Mouse (Mus musculus): Measurements from ENCODE around the gene Gfod2. TPM values are rescaled to one million over a fixed set of nuclear protein-coding genes. Genes with fewer than 3 reads are reported as not detected.

Gfod2 gene
- polyA plus RNA-seq (2015; fragmentation: Nextera tagmentation; extraction: Ambion mirVana), result 8.5 and 9.6 TPM in 2 replicates

GRCm38 (mm10) chr8:105758277-105759108 lies at the start of gene Gfod2:
Gfod2 (minus strand) TSS chr8:105758664.

GRCm38 (mm10) chr8:105707498-105708403 lies 50.7 kb downstream of the Gfod2 start, which contains the start of the genes 4933405L10Rik and Enkd1:
4933405L10Rik (plus strand) TSS chr8:105707655.
Enkd1 (minus strand) TSS chr8:105708210.

DNA sequence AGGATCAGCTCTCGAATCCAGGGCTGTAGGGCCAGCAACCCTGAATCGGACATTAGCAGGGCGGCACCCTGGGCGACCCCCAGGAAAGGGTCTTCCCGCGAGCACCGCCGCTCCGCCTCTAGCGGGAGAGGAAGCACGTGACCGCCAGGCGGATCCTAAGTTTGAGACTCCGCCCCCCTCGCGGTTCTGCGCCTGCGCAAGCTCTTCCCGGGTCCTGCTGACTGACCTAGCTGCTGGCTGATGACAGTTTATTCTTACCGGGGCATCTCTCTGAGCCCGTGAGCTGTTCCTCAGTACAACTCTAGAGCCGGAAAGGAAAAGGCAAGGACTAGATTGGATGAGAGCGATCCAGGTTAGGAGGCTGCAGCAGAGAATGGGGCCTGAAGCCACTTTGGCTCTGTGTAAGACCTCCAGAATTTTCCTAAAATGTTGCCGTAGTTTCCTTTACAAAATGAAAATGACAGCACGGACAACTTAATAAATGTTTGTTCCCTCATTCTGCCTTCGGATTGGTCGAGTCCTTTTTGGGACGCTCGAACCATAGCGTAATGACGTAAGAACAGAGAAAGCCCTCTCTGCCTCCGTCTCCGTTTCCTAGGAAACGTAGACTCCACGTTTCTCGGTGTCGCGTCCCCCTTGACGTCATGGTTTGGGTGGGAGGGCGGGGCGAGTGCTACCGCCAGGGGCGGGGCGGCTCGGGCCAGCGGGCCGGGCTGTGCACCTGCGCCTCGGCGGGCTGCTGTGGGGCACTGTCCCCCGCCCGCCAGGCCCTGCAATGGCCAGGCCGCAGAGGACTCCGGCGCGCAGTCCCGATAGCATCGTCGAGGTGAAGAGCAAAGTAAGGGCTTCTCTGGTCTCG lies 57.3 kb downstream of the Gfod2 start, which contains the start of the genes Acd and Pard6a:
Acd (minus strand) TSS at position 137 of the 859 bp plus-strand sequence.
Pard6a (plus strand) TSS at position 183 of the 859 bp plus-strand sequence.

GRCm38 (mm10) chr8:105685796-105686308 lies 72.6 kb downstream of the Gfod2 start, which contains the start of gene Carmil2:
Carmil2 (plus strand) TSS chr8:105686274.

Other genes with a start within 250 kb of the Gfod2 start
- 2.4 and 3.1 TPM in 2 replicates for gene Hsd11b2, start 239.9 kb downstream of the Gfod2 start, polyA plus RNA-seq (2015; fragmentation: Nextera tagmentation; extraction: Ambion mirVana)
- 91.9 and 92.7 TPM in 2 replicates for gene Atp6v0d1, start 192.6 kb downstream of the Gfod2 start, polyA plus RNA-seq (2015; fragmentation: Nextera tagmentation; extraction: Ambion mirVana)
- gene Ripor1, start 153.4 kb downstream of the Gfod2 start, polyA plus RNA-seq (2015; fragmentation: Nextera tagmentation; extraction: Ambion mirVana), result 18.0 and 19.1 TPM in 2 replicates
- gene Ctcf, start 122.1 kb downstream of the Gfod2 start, polyA plus RNA-seq (2015; fragmentation: Nextera tagmentation; extraction: Ambion mirVana), result 43.0 and 59.4 TPM in 2 replicates
- gene Agrp, start 121.3 kb downstream of the Gfod2 start, polyA plus RNA-seq (2015; fragmentation: Nextera tagmentation; extraction: Ambion mirVana), result 2.8 and 3.9 TPM in 2 replicates
- 2.6 and 5.1 TPM in 2 replicates for gene Carmil2, start 72.4 kb downstream of the Gfod2 start, polyA plus RNA-seq (2015; fragmentation: Nextera tagmentation; extraction: Ambion mirVana)
- gene Acd, start 57.6 kb downstream of the Gfod2 start, polyA plus RNA-seq (2015; fragmentation: Nextera tagmentation; extraction: Ambion mirVana), result 29.3 and 36.4 TPM in 2 replicates
- gene Pard6a, start 57.5 kb downstream of the Gfod2 start, polyA plus RNA-seq (2015; fragmentation: Nextera tagmentation; extraction: Ambion mirVana), result 18.6 and 19.0 TPM in 2 replicates
- 0.12 TPM in 1 of 2 replicates, not detected in the other for gene 4933405L10Rik, start 51.0 kb downstream of the Gfod2 start, polyA plus RNA-seq (2015; fragmentation: Nextera tagmentation; extraction: Ambion mirVana)
- gene Enkd1, start 50.5 kb downstream of the Gfod2 start, polyA plus RNA-seq (2015; fragmentation: Nextera tagmentation; extraction: Ambion mirVana), result 7.5 and 8.4 TPM in 2 replicates
- 6.8 and 10.9 TPM in 2 replicates for gene Ranbp10, start 68.7 kb upstream of the Gfod2 start, polyA plus RNA-seq (2015; fragmentation: Nextera tagmentation; extraction: Ambion mirVana)
- not detected in 2 replicates for gene Tsnaxip1, start 69.1 kb upstream of the Gfod2 start, polyA plus RNA-seq (2015; fragmentation: Nextera tagmentation; extraction: Ambion mirVana)
- gene Cenpt, start 94.6 kb upstream of the Gfod2 start, polyA plus RNA-seq (2015; fragmentation: Nextera tagmentation; extraction: Ambion mirVana), result 16.6 and 19.3 TPM in 2 replicates
- 51.8 and 59.6 TPM in 2 replicates for gene Thap11, start 96.5 kb upstream of the Gfod2 start, polyA plus RNA-seq (2015; fragmentation: Nextera tagmentation; extraction: Ambion mirVana)
- 101 and 117 TPM in 2 replicates for gene Nutf2, start 101.9 kb upstream of the Gfod2 start, polyA plus RNA-seq (2015; fragmentation: Nextera tagmentation; extraction: Ambion mirVana)
- gene Edc4, start 122.2 kb upstream of the Gfod2 start, polyA plus RNA-seq (2015; fragmentation: Nextera tagmentation; extraction: Ambion mirVana), result 15.2 and 20.9 TPM in 2 replicates
- gene Nrn1l, start 134.9 kb upstream of the Gfod2 start, polyA plus RNA-seq (2015; fragmentation: Nextera tagmentation; extraction: Ambion mirVana), result 0.32 and 1.0 TPM in 2 replicates
- gene Pskh1, start 141.8 kb upstream of the Gfod2 start, polyA plus RNA-seq (2015; fragmentation: Nextera tagmentation; extraction: Ambion mirVana), result 20.7 and 26.6 TPM in 2 replicates
- gene Ctrl, start 175.2 kb upstream of the Gfod2 start, polyA plus RNA-seq (2015; fragmentation: Nextera tagmentation; extraction: Ambion mirVana), result 0.88 and 1.1 TPM in 2 replicates
- gene Psmb10, start 179.8 kb upstream of the Gfod2 start, polyA plus RNA-seq (2015; fragmentation: Nextera tagmentation; extraction: Ambion mirVana), result 96.9 and 99.9 TPM in 2 replicates
- gene Lcat, start 184.7 kb upstream of the Gfod2 start, polyA plus RNA-seq (2015; fragmentation: Nextera tagmentation; extraction: Ambion mirVana), result 6.5 and 7.3 TPM in 2 replicates
- gene Slc12a4, start 207.4 kb upstream of the Gfod2 start, polyA plus RNA-seq (2015; fragmentation: Nextera tagmentation; extraction: Ambion mirVana), result 15.6 and 22.9 TPM in 2 replicates
- gene Dpep3, start 220.8 kb upstream of the Gfod2 start, polyA plus RNA-seq (2015; fragmentation: Nextera tagmentation; extraction: Ambion mirVana), result 0.11 TPM in 1 of 2 replicates, not detected in the other
- 8.6 and 12.1 TPM in 2 replicates for gene Dus2, start 232.7 kb upstream of the Gfod2 start, polyA plus RNA-seq (2015; fragmentation: Nextera tagmentation; extraction: Ambion mirVana)
- 0.16 TPM in 1 of 2 replicates, not detected in the other for gene Dpep2nb, start 247.3 kb upstream of the Gfod2 start, polyA plus RNA-seq (2015; fragmentation: Nextera tagmentation; extraction: Ambion mirVana)